Mouse (Mus musculus): ENCODE data around the gene Hmox1. TPM values are rescaled to one million over a fixed set of nuclear protein-coding genes. Genes with fewer than 3 reads are reported as not detected.

Hmox1 gene
- total and polyA plus RNA-seq, 2 experiments from 2014 or later: 12.9 to 15.1 TPM

DNA sequence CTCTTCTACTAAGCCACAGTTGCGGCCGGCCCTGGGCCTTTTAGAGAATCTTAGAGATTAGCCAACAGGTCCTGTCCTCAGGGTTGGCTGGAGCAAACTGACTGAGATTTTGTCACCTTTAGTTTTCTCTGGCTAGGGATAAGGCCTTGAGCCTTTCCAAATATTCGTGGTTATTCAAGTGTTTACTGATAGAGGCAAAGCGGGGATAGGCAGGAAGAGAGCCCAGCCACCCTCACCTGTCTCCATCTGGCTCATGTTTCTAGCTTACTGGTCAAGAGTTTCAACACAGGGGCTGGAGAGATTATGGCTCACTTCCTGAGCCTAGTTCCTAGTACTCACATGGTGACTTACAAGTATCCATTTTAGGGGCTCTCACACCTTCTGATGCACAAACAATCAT is 9.5 kb downstream of the Hmox1 start:
- DNase-seq (ENCODE audit: low spot score) (no peak), ATAC-seq (ENCODE audit: low FRiP score) (no peak)
- H3K9me3 ChIP-seq (ENCODE audit: low read length): no peaks in the 10 kb centered on the region
- 77% methylated on average over 4 of the region's 4 CpGs for WGBS
- no peak overlapping the region for H3K4me3 ChIP-seq (ENCODE audit: low read depth, low read length)
- no peaks in the 10 kb centered on the region for H3K27me3 ChIP-seq (ENCODE audit: insufficient read depth, low read length)
- no peaks in the 10 kb centered on the region for H3K36me3 ChIP-seq (ENCODE audit: insufficient read depth, low read length)
- no peak for TF ChIP-seq CTCF (IDR thresholded peaks at IDR 0.05)
- H3K27ac ChIP-seq (ENCODE audit: low read depth, low read length): no peak overlapping the region
- no peak overlapping the region for H3K4me2 ChIP-seq (ENCODE audit: low read depth, low read length, poor library complexity, severe bottlenecking)
- H3K9ac ChIP-seq (replicated peaks; ENCODE audit: low read length, poor library complexity, severe bottlenecking): no peak overlapping the region
- no peaks in the 10 kb centered on the region for H3K4me1 ChIP-seq (ENCODE audit: insufficient read depth, low read length)

DNA sequence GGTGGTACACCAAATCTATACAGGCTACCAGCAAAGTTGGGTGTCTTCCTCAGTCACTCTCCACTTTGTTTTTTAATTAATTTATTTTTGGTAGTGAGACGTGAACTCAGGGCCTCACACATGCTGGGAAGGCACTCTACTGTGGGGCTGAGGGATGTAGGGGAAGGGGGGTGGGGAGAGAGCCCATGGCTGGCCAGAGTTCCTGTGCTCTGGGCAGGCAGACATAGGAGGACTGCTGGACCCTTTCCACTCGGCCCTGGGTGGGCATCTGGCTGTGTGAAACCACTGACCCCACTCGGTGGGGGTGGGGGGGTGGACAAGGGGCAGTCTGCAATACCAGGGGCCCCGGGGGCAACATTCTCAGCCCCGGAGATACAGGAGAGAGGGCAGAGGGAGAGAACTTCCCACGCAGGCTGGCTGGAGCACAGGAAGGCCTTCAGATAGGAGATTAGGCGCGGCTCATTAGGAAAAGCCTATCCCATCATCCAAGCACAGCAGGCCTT is 10.0 kb downstream of the Hmox1 start:
- no peak for TF ChIP-seq CTCF (IDR thresholded peaks at IDR 0.05)
- Histone ChIP-seq H3K4me2 (ENCODE audit: low read depth, low read length, poor library complexity, severe bottlenecking) (no peak overlapping the region), H3K4me3 (ENCODE audit: low read depth, low read length) (no peak overlapping the region), H3K27me3 (ENCODE audit: insufficient read depth, low read length) (no peaks in the 10 kb centered on the region), H3K9me3 (ENCODE audit: low read length) (no peaks in the 10 kb centered on the region), H3K4me1 (ENCODE audit: insufficient read depth, low read length) (no peaks in the 10 kb centered on the region), H3K9ac (replicated peaks; ENCODE audit: low read length, poor library complexity, severe bottlenecking) (no peak overlapping the region), H3K36me3 (ENCODE audit: insufficient read depth, low read length) (no peaks in the 10 kb centered on the region), H3K27ac (ENCODE audit: low read depth, low read length) (no peak overlapping the region)
- no peak for DNase-seq (ENCODE audit: low spot score)
- no peak for ATAC-seq (ENCODE audit: low FRiP score)
- WGBS: 22% methylated on average over 8 of the region's 8 CpGs

DNA sequence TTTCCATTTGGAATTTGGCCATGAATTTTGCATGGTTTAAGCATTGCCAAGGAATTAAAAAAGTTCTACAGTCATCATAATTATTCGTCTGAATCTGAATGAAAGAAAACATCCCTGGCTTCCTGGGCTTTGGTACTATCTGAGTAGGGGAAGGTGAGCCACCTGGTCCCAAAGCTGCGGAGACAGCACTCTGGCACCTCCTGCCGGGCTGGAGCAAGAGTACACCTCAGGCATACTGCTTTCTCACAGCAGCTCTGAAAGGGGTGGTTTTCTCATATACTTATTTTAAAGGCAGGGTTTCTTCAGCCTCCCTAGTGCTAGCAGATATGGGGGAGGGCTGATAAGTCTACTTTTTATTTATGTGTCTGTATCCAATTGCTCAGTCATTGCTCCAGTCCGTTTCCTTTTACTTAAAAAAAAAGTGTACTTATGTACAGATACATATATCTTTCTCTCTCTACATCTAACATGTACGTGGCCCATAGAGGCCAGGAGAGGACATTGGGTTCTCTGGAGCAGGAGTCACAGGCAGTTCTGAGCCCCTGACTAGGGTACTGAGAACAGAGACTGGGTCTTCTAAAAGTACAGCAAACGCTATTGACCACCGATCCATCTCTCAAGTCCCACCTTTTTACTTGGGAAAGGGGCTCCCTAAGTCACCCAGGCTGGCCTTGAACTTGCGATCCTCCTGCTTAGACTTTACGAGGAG is 15.3 kb downstream of the Hmox1 start:
- Histone ChIP-seq H3K4me1 (ENCODE audit: insufficient read depth, low read length) (peaks cover 6% of the 10 kb centered on the region; the same call in 1 of the 2 replicates), H3K36me3 (ENCODE audit: insufficient read depth, low read length) (peaks cover 5% of the 10 kb centered on the region; the same call in 1 of the 2 replicates), H3K4me2 (ENCODE audit: low read depth, low read length, poor library complexity, severe bottlenecking) (peak overlapping the region; percentile 73), H3K4me3 (ENCODE audit: low read depth, low read length) (peak overlapping the region; percentile 74), H3K27me3 (ENCODE audit: insufficient read depth, low read length) (no peaks in the 10 kb centered on the region), H3K9ac (replicated peaks; ENCODE audit: low read length, poor library complexity, severe bottlenecking) (peak overlapping the region; percentile 64), H3K9me3 (ENCODE audit: low read length) (no peaks in the 10 kb centered on the region), H3K27ac (ENCODE audit: low read depth, low read length) (peak overlapping the region; percentile 74)
- WGBS: 1% methylated on average over 9 of the region's 9 CpGs
- TF ChIP-seq CTCF (IDR thresholded peaks at IDR 0.05): peak; percentile 84
- DNase-seq (ENCODE audit: low spot score) (peak; percentile 83), ATAC-seq (ENCODE audit: low FRiP score) (peak; percentile 84)

DNA sequence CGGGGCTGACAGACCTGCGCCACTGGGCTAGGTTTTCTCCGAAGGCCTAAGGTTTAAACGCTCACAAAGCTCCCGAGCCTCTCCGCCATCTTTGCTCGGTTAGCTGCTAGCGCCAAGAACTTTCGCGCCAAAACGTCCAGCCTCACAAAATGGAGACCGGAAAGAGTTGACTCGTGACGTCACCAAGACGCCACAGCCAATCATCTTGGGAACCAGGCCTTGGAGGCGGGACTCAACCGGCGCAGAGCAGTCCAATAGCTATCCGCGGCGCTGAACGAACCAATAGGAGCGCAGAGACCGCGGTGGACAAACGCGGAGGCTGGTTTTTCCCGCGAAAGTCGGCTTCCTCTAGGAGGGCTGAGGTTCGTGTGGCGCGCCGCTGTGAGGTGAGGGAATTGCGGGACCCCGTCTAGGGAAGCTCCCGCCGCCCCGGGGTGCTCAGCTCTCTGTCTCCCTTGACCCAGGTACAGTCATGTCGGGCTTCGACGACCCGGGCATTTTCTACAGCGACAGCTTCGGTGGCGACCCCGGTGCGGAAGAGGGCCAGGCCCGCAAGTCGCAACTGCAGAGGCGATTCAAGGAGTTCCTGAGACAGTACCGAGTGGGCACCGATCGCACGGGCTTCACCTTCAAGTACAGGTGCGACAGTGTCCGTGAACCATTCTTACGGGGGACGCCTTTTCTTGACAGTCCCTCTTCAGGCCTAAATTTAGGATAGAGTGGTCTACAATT is 16.0 kb downstream of the Hmox1 start, which contains the start of gene Mcm5:
TSS of gene Mcm5 (plus strand) at position 334 of the 732 bp plus-strand sequence.
- DNase-seq (ENCODE audit: low spot score): peak; percentile 100
- Histone ChIP-seq H3K4me3 (ENCODE audit: low read depth, low read length) (peak within 1 kb of the TSS; percentile 74), H3K9ac (replicated peaks; ENCODE audit: low read length, poor library complexity, severe bottlenecking) (peak within 1 kb of the TSS; percentile 64), H3K4me1 (ENCODE audit: insufficient read depth, low read length) (peaks cover 6% of the 10 kb centered on the region; the same call in 1 of the 2 replicates), H3K9me3 (ENCODE audit: low read length) (no peaks in the 10 kb centered on the region), H3K27me3 (ENCODE audit: insufficient read depth, low read length) (no peaks in the 10 kb centered on the region), H3K27ac (ENCODE audit: low read depth, low read length) (peak within 1 kb of the TSS; percentile 74), H3K4me2 (ENCODE audit: low read depth, low read length, poor library complexity, severe bottlenecking) (peak within 1 kb of the TSS; percentile 92), H3K36me3 (ENCODE audit: insufficient read depth, low read length) (peaks cover 10% of the 10 kb centered on the region)
- no peak for TF ChIP-seq CTCF (IDR thresholded peaks at IDR 0.05)
- under 1% methylated on average over 59 of the region's 59 CpGs for WGBS
- ATAC-seq (ENCODE audit: low FRiP score): peak; percentile 99

DNA sequence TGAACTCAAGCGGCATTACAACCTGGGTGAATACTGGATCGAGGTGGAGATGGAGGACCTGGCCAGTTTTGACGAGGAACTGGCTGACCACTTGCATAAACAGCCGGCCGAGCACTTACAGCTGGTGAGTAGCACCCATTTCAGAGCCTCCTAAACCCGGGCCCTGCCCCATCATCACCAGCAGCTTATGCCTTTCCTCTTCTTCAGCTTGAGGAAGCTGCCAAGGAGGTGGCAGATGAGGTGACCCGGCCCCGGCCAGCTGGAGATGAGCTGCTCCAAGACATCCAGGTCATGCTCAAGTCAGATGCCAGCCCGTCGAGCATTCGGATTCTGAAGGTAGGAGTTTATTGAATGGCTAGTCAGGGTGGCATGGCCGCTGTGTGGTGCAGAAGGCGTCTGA is 16.7 kb downstream of the Hmox1 start:
- DNase-seq (ENCODE audit: low spot score): no peak
- TF ChIP-seq CTCF (IDR thresholded peaks at IDR 0.05): no peak
- H3K4me3 ChIP-seq (ENCODE audit: low read depth, low read length): peak overlapping the region; percentile 74
- peaks cover 6% of the 10 kb centered on the region; the same call in 1 of the 2 replicates for H3K4me1 ChIP-seq (ENCODE audit: insufficient read depth, low read length)
- WGBS: 18% methylated on average over 13 of the region's 13 CpGs
- no peaks in the 10 kb centered on the region for H3K27me3 ChIP-seq (ENCODE audit: insufficient read depth, low read length)
- H3K9ac ChIP-seq (replicated peaks; ENCODE audit: low read length, poor library complexity, severe bottlenecking): peak overlapping the region; percentile 50
- no peak for ATAC-seq (ENCODE audit: low FRiP score)
- H3K9me3 ChIP-seq (ENCODE audit: low read length): no peaks in the 10 kb centered on the region
- H3K27ac ChIP-seq (ENCODE audit: low read depth, low read length): no peak overlapping the region
- H3K36me3 ChIP-seq (ENCODE audit: insufficient read depth, low read length): peaks cover 10% of the 10 kb centered on the region
- peak overlapping the region; percentile 92 for H3K4me2 ChIP-seq (ENCODE audit: low read depth, low read length, poor library complexity, severe bottlenecking)

DNA sequence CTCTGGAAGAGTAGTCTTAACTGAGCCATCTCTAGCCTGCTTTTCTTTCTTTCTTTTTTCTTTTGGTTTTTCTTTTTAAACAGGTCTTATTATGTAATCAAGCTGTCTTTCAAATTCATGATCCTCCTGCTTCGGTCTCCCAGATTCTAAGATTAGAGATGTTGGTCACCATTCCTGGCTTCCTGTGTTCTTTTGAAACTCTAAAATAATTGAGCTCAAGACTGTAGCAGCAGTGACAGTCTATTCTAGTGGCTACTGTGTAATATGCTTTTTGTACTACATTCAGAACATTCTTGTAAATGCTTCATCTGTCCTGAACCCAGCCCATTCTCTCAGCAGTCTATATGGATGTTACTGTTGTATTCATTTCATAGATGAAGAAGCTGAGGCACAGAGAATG is 25.1 kb downstream of the Hmox1 start:
- WGBS: 98% methylated on average over 1 of the region's 1 CpGs
- Histone ChIP-seq H3K36me3 (ENCODE audit: insufficient read depth, low read length) (peaks cover 22% of the 10 kb centered on the region), H3K9me3 (ENCODE audit: low read length) (no peaks in the 10 kb centered on the region), H3K4me1 (ENCODE audit: insufficient read depth, low read length) (no peaks in the 10 kb centered on the region), H3K4me3 (ENCODE audit: low read depth, low read length) (no peak overlapping the region), H3K27me3 (ENCODE audit: insufficient read depth, low read length) (no peaks in the 10 kb centered on the region), H3K27ac (ENCODE audit: low read depth, low read length) (no peak overlapping the region), H3K4me2 (ENCODE audit: low read depth, low read length, poor library complexity, severe bottlenecking) (no peak overlapping the region), H3K9ac (replicated peaks; ENCODE audit: low read length, poor library complexity, severe bottlenecking) (no peak overlapping the region)
- ATAC-seq (ENCODE audit: low FRiP score): no peak
- TF ChIP-seq CTCF (IDR thresholded peaks at IDR 0.05): no peak
- DNase-seq (ENCODE audit: low spot score): no peak
